Mouse (Mus musculus): Measurements from ENCODE around the gene Ccr7.

The Ccr7 gene

DNA sequence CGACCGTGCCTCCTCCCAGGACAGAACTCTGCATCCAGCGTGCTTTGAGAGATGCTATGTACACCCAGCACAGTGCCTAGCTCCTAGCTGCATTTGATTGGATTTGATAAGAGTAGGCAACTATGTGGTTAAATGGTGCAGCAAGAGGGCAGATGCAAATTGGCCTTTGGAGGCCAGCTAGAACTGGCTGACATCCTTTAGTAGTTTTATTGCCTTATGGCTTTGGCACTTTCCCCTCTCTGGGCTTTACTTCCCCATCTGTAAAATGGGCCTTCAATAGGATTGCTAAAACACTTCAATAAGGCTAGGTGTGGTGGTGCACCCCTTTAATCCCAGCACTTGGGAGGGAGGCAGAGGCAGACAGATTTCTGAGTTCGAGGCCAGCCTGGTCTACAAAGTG, 17.9 kb downstream of the Ccr7 start:
- DNase-seq = no peak

DNA sequence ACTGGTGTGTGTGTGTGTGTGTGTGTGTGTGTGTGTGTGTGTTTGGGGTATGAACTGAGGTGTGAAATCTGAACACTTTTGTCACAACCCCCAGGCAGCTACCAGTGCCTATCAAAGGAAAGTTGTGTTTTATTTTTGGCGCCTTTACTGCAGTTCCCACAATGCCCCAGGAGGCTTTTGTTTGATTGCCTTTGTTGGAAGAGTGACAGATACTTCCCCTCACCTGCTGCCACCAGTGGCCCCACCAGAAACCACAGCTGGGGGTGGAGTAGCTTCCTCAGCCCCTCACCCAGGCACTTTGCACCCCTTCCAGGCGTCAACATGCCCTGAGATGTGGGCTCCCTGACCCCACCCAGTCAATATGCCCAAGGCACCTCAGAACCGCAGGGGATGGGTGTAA, 18.5 kb downstream of the Ccr7 start:
- no peak for DNase-seq

DNA sequence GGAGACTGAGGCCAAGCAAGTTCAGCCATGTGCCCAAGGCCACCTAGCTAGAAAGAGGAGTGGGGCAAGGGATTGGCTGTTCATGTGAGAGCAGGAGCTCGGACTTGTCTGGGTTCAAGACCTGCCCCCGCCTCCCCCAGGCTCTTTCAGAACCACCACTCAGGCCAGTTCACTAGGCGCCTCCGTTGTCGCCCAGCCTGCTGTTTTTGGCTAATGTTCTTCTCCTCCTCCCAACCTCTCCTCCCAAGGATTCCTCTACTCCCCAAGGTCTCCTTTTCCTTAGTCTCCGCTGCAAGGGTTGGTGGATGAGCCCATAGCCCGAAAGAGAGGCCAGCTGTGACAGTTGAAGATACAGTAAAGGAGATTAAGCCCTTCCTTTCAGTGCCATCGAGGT, 19.8 kb downstream of the Ccr7 start:
- no peak for DNase-seq

DNA sequence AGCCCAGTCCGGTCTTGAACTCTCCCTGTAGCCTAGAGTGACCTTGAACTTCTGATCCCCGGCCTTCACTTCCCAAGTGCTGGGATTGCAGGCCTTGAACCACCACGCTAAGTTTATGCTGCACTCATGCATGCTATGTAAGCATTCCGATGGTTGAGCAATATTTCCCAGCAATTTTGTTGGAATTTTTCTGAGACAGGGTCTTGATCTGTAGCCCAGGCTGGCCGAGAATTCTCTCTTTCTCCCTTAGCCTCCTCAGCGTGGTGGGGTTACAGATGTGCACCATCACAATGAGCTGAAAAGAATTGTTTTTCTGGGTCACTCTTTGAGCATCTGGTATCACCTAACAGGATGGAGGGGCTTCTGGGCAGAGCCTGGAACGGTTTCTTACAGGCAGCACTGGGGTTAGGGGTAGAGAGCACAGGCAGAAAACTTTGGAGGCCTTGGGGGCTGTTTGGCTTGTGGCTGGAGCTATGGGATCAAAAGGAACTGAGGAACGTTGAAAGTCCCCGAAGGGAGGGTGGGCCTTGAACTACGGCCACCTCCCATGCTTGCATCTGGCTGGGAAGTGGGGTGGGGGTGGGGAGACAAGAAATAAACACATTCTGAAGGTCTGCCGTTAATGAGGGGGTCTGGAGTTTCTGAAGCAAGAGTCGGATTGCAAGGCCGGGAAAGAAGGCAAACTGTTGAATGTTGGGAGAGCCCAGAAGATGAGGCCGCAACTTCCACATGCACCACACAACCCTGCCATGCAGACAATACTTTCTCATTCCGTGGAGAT, 20.4 kb downstream of the Ccr7 start:
- DNase-seq = no peak

DNA sequence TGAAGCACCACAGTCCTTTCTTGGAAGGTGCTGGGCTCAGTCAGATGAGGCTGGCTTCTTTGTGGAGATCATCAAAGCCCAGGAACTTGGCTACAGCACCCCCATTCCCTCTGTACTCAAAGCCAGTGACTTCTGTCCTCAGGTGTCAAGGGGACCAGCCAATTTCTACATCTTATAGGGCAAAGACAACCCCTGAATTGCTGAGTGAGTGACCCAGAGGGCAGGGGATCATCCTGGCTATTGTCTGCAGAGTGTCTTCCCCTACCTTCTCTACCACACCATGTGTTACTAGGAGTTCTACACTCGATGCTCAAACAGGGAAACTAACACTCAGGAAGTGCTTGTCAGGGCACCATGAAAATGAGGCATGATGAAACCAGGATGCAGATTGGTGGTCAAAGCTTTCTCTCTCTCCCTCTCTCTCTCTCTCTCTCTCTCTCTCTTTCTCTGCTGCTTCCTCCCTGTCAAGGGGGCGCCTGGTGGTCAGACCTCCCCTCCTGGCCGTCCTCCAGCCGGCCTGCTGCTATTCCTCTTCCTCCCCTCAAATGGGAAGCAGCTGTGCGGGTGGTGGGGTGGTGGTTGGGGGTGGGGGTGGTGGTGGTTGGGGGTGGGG, 21.5 kb downstream of the Ccr7 start:
- DNase-seq = no peak

DNA sequence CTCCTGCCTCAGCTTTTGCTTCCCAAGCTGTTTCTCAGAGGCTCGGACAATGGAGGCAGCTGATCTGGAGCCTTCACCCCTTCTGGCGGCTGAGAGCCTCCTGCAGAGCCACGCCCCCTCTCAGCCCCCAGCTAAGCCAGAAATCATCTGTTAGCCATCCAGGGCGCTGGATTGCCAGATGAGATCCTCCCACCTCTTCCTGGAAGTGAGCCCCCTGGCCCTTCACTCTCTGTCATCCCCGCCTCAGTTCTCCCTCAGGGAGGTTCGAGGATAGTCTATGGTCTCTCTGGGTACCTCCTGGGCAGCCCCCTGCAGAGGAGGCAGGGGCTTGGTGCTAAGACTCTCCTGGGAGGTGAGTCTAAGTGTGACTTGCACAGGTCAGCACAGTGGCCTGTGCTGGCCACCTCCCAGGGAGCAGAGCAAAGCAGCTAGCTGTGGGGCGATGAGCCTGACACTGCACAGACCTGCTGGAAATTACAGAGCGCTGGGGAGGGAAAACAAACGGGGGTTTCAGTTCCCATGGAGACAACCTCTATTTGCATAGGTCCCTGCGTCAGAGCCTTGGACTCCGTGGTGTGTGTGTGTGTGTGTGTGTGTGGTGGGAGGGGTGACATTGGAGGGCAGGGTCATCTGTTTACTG, 22.7 kb downstream of the Ccr7 start:
- DNase-seq = no peak

DNA sequence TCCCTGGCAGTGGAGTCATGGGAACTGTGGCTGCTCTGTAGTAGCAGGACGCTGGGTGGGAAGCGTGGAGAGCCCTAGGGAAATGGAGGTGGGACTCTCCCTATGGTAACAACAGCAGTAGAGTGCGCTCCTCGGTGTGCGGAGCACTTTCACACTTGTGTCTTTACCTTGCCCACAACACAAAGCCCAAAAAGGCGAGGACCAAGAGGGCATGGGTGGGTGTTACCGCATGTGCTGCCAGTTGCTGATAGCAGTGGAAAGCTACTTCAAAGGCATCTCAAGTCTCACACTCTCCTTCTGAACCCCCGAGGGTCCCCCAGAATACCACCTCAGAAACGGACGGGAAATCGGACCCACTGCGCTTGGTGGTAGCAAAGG, 23.4 kb downstream of the Ccr7 start:
- DNase-seq = no peak

DNA sequence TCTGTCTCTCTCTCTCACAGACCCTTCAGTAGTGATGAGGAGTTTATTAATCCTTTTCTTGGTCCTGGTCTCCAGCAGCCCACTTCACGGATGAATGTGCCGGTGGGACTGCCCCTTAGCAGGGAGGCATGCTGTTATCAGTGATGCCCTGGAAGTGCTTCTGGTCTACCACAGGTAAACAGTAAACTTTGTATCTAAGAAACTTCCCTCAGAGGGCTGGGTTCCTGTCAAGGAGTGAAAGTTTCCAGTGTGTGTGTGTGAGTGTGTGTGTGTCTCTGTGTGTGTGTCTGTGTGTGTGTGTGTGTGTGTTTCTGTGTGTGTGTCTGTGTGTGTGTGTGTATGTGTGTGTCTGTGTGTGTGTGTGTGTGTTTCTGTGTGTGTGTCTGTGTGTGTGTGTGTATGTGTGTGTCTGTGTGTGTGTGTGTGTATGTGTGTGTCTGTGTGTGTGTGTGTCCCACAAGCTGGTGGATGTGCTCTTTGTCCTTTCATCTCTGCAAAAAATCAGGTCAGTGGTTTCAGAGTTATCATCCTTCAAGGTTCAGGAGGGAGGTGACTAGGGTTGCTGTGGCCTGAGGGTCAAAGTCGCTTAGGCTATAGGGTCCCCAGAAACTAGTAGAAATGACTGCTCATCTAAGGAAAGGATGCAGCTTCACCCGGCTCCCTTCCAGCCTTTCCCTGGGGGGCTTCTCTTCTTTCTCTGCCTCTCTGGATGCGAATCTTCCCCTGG, 24.0 kb downstream of the Ccr7 start:
- no peak for DNase-seq

DNA sequence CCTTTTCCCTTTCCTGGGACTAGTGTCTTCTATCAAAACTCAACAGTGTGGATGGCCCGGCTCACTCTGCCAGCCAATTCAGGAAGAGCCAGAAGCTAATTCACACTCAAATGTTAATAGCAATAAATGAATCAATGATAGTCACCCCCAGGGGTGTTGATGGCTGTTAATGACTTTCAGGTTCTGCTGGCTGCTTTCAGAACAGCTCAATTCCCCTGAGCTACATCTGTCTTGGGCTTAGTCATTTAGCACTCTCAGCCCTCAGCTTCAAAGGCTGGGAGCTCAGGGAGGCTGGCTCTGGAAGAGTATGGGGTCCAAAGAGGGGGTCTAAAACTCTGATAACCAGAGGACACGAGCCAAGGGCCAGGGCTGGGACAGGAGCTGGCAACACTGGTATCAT, 25.6 kb downstream of the Ccr7 start:
- no peak for DNase-seq

DNA sequence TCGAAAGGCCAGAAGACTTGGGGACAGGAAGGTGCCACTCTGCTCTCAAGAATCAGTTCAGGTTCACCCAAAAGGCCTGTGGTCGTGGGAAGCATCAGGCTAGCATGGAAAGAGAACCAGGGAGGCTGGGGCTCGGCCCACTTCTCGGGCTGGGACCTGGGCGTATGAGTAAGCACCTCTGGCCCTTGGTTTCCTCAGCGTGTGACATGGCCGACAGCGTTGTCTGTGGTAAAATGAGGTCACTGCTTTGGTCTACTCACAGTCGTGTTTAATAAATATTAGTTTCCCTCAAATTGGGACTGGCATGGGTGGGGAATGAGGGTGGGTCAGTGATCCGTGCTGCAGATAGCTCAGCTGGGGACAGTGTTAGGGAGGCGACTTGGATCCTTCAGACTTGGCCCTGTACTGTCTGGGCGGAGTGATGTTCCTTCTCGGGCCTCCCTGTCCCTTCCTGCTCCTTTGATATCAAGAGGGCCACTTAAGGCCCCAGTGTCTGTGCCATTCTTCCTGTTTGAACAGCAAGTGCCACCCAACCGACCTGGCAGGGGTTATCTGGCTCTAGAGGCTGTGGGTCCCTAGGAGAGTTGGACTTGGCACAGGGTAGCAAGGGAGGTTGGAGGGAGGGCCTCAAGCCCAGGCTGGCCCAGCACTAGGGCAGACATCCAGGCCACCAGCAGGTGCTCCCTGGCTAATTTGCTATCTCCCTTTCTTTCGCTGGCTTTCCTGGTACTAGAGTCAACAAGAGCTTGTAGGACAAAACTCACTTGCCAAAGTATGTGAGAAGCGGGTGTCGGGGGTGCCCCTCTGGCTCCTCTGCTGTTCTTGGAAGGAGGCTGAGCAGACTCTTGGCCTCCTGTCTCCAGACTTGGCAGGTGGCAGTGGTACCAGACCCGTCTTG, 26.8 kb downstream of the Ccr7 start:
- no peak for DNase-seq

DNA sequence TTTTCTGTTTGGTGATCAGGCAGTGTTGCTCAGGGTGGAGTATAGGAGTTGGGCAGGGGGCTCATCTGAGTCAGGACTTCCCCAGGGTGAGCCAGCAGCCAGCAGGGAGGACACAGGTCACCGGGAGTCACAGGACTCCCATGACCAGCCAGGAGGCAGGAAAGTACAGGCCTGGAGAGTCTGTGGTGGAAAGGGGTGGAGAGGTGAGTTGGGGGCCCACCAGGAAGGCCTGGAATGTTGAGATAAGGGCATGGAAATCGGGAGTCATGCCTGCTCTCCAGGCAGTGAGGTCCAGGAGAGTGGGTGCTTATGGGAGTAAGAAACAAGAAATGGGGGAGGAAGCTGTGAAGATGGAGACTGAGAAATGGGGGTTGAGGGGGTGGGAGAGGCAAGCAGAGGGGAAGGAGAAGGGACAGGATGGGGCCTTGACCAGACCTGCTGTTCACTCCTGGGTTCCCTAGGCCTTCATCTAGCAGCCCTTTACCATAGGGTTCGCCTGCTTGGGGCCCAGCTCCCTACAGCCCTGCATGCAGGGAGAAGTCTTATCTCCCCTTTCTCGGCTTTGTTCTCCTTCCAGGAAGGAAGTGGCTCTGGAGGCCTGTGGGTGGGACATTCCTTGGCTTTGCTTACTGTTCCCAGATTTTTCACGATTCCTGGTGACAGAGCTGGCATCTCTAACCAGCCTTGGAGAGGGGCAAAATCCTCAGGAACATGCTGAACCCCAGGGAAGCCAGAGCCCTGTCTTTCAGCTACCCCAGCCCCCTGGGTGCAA, 28.2 kb downstream of the Ccr7 start:
- DNase-seq = peak; percentile 70

DNA sequence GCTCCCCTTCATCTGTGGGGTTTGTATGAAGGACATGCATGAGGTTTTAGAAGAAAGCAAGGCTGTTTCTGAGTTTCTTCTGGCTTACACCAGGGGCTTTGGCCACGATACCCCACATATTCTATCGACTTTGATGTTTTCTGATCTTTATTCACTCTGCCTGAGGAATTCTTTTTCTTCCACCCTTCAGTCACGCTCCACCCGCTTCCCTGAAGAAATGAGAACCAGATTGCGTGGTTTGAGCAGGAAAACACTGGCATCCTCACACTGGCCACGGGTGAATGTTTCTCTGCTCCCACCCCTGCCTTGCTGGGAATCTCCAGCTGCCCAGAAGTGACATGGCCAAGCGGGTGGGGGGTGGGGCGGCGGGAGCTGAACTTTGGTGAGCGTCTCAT, 30.2 kb downstream of the Ccr7 start:
- DNase-seq = no peak

DNA sequence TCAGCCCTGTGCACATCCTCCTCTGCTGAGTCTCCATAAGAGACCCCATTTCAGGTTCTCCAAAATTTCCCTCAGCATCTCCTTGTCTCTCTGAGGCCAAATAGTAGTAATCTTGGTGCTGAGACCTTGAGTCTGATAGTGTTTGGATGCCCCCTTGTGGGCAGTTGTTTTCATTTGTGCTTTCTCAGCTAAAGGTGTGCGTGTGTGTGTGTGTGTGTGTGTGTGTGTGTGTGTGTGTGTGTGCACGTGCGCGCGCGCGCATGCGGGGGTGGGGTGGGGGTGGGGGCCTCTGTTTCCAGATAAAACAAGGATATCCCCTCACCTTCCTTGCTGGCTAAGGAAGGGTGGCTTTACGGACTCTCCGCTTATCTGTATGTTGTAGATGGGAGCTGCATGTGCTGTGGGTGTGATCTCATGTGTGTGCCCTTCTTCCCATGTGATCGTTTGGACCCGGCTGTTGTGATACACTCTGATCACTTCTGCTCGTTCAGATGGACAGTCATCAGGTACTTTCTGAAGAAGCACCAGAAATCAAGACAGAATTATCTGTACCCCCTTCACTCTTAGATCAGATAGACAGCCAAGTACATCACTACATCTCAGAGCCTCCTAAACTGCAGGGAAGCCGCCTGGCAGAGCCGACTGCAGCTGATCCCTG, 30.8 kb downstream of the Ccr7 start:
- peak; percentile 52 for DNase-seq

DNA sequence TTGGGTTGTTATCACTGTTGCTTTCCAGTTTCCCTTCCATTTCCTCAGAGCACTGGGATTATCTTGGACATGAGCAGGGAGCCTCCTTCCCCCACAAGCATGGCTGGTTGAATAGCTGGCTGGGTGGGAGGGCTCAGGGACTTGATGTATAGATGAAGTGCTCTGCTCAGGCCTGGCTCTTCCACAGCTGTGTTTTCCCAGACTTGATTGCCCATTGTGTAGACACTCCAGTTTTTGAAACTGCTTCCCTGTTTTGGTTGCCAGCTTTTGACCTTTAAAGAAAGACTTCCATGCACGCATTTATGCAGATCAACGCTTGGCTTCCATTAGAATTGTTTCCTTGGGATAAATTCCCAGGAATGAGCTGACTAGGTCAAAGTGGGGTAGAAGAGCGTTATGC, 32.2 kb downstream of the Ccr7 start:
- DNase-seq = no peak

DNA sequence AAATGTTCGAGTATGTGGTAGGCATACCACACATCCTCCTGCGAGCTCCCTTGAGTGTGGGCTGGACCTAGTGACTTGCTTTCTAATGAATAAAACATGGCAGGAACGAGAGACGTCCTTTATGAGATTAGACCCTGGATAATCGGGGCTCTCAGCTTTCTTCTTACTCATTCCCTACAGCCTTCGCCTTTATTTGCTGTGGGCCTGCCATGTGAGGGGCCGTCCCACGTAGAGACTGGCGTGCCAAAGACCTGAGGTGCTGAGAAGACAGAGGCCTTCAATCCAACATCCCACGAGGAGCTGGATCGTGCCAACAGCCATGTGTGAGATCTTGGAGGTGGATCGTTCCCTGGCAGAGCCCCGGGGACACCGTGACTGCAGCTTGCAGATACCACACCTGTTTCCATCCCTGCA, 33.7 kb downstream of the Ccr7 start:
- peak; percentile 82 for DNase-seq

DNA sequence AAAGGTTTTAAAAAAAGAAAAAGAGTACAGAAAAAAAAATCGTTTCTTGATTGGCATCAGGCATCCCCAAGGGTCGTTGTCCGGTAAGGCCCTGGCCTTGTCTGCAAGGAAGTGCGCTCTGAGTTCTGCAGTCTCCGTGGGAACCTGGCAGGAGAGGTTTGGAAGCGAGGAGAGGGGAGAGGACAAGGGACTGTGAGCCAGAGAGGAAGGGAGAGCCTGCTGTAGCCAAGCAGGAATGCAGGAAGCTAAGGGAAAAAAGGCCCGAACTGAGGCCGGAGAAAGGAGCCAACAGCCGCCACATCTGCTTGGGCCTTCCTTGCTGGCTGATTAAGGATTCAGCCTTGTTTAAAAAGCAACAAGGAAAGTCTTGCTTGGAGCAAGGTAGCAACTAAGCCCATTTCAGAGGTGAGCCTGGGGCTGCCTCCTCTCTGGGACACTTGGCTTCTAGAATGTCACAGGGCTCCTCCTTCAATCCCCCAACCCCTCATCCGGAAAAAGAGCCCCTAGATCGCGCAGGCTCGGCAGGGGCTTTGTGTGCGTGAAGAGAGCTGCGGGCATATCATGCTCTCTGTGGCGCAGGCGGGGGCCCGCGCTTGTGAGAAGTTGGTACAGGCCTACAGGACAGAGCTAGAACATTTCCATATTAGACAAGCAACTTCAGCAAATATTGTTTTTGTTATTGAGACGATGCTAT, 34.2 kb downstream of the Ccr7 start:
- DNase-seq = no peak

DNA sequence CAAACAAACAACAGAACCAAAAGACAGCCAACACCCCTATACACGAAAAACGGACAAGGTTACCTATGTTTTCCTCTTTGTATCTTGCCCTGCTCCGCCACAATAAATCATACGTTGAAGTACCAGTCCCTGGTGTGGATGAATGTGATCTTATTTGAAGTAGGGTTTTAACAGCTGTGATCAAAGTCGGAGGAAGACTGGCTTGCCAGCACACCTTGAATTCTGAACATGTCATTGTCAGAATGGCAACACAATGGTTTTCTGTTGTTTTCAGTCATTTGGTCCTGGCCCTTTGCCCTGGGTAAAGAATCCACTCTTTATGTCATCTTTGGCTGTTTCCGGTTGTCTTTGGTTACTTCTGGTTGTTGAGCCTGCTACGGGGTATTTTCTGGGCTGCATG, 35.9 kb downstream of the Ccr7 start:
- no peak for DNase-seq

DNA sequence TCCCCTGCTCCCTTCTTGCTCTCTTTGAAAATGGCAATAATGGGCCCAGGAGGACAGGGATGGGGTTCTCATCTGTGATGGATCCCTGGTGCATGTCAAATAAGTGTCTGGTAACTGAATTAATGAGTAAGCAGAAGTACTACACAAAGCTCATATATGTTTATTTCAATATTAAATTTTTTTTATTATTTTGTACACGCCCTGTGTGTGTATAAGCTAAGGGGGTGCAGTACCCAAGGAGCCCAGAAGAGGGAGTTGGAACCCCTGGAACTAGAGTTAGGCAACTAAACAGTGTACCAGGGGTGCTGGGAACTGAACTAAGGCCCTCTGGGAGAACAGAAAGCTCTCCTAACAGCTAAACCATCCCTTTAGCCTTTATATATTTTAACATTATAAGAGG, 36.5 kb downstream of the Ccr7 start:
- no peak for DNase-seq

DNA sequence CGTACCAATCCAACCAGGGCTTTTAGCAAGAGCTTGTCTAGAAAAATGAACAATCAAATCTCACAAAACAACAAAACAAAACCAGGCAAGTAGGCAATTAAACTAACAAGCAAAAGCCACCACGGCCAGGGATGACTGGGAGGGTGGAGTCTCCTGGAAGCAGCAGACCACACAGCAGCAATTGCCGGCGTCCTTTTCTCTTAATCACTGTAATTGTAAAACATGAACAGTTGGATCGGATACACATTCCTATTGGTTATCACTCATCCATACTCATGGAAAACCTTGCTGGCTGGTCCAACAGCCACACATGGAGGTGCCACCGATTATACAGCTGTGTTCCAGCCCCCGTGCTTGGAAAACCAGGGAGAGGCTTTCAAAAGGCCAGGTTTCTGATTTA, 37.0 kb downstream of the Ccr7 start:
- DNase-seq = no peak

DNA sequence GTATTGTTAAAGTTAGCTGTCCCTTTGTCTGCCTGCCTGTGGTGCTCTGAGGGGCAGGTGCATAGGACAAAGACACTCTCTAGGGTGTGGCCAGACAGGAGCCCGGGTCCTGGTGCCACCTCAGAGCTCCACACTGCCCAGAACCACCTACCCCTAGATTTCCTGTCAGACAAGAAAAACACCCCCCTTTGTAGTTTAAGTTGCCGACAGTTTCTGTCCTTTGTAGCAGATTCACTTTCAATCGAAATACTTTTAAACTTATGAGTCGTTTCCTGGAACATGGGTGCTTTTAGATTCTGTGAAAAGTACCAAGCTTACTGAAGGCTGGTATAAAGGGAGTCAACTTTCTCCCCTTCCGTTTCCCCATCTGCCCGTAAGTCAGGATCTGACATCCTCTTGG, 38.9 kb downstream of the Ccr7 start:
- DNase-seq = no peak

DNA sequence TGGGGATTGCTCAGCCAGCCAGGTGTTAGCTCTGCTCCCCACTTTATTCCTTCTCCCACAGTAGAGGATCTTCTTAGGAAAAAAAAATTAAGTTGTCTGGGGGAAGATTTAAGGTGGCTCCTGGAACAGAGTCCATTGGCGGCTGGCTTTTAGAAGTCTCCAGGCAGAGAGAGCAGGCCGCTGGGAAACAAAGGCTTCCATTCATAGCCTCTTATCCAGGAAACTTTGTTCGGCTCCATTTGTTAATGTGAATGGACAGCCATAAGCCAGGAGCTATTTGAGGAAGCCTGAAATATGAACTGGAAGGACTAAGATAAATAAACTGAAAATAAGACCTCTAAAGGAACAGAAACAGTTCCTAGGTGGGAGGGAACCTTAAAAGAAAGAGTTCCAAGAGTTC, 41.8 kb downstream of the Ccr7 start:
- no peak for DNase-seq
